Mouse (Mus musculus): Measurements from ENCODE around the gene Dmd. TPM values are rescaled to one million over a fixed set of nuclear protein-coding genes. Genes with fewer than 3 reads are reported as not detected.
A peak's percentile ranks its signal among the peaks of the same experiment; 100 is the strongest.

Dmd gene
- polyA plus RNA-seq, 1 experiment from 2014 or later: 28.6 TPM

DNA sequence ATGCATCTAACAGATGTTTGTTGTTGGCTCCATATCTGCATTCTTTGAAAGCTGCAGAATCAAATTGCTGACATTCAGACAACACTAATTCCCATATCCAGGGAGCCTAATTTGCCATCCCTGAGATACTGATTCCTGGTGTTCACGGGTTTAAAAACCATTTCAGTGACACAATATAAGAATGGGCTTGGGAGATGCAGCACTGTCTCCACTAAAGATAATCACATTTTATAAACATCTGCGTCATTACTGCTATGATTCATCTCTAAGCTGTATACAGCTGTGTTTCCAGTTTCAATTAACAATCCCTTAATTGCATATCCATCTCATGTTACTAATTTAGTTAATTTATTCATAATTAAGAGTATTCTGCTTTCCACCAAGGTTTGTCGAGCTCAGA is 1929.5 kb downstream of the Dmd start:
- Histone ChIP-seq H3K36me3 (no peaks in the 10 kb centered on the region), H3K4me3 (replicated peaks) (no peak overlapping the region), H3K9ac (no peak overlapping the region), H3K9me3 (no peaks in the 10 kb centered on the region), H3K4me2 (no peak overlapping the region), H3K27me3 (replicated peaks) (no peaks in the 10 kb centered on the region), H3K27ac (no peak overlapping the region), H3K4me1 (no peaks in the 10 kb centered on the region)
- ATAC-seq (ENCODE audit: insufficient read depth, low FRiP score, low read depth): no peak
- 55% methylated on average over 3 of the region's 3 CpGs for WGBS

DNA sequence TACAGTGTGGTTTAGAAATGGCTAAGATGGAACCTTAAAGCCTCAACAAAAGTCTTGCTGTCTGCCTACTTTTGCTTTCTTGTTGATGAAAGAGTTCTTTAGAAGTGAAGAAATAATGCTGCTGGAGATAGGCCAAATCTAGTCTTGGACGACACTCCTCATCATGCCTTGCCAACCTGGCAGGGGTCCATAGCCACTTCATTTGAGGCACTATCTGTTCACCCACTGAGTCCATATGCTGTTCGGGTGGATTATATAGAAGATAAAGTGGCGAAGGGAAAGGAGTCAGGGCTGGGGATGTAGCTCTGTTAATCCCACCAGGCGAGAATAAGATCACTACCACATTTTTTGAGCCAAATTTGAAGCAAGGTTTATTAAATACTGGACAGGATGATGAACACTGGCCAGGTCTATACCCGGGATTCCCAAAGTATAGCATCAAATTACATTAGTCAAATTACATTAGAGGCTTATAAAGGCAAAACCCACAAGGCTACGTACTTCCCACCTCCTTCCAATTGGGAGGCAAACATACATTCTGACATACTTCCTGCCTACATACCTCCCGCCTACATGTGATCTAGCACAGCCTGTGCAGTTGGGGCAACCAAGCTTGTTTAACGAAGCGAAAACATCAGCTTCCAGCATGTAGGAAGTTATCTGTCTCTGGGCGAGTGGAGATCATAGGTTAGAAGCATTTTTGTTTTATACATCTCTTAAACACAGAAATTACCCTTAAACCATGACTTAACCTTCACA is 1984.2 kb downstream of the Dmd start:
- Histone ChIP-seq H3K9ac (no peak overlapping the region), H3K4me3 (replicated peaks) (no peak overlapping the region), H3K27ac (no peak overlapping the region), H3K4me1 (no peaks in the 10 kb centered on the region), H3K36me3 (no peaks in the 10 kb centered on the region), H3K9me3 (no peaks in the 10 kb centered on the region), H3K27me3 (replicated peaks) (no peaks in the 10 kb centered on the region), H3K4me2 (no peak overlapping the region)
- ATAC-seq (ENCODE audit: insufficient read depth, low FRiP score, low read depth): no peak
- 76% methylated on average over 10 of the region's 10 CpGs for WGBS

GRCm38 (mm10) chrX:84960557-84960956 is 2011.9 kb downstream of the Dmd start:
- H3K4me3 ChIP-seq (replicated peaks): no peak overlapping the region
- H3K27ac ChIP-seq: no peak overlapping the region
- H3K4me1 ChIP-seq: no peaks in the 10 kb centered on the region
- no peaks in the 10 kb centered on the region for H3K27me3 ChIP-seq (replicated peaks)
- no peak overlapping the region for H3K4me2 ChIP-seq
- WGBS: 41% methylated on average over 5 of the region's 5 CpGs
- H3K9me3 ChIP-seq: no peaks in the 10 kb centered on the region
- no peak overlapping the region for H3K9ac ChIP-seq
- no peaks in the 10 kb centered on the region for H3K36me3 ChIP-seq
- no peak for ATAC-seq (ENCODE audit: insufficient read depth, low FRiP score, low read depth)

GRCm38 (mm10) chrX:84960972-84961371 is 2012.3 kb downstream of the Dmd start:
- Histone ChIP-seq H3K27ac (no peak overlapping the region), H3K27me3 (replicated peaks) (no peaks in the 10 kb centered on the region), H3K4me1 (no peaks in the 10 kb centered on the region), H3K4me2 (no peak overlapping the region), H3K4me3 (replicated peaks) (no peak overlapping the region), H3K9me3 (no peaks in the 10 kb centered on the region), H3K36me3 (no peaks in the 10 kb centered on the region), H3K9ac (no peak overlapping the region)
- WGBS: 39% methylated on average over 6 of the region's 6 CpGs
- ATAC-seq (ENCODE audit: insufficient read depth, low FRiP score, low read depth): no peak; the same call in 1 of the 2 replicates

- Histone ChIP-seq H3K9ac (no peak overlapping the region), H3K4me3 (replicated peaks) (no peak overlapping the region), H3K27me3 (replicated peaks) (no peaks in the 10 kb centered on the region), H3K36me3 (no peaks in the 10 kb centered on the region), H3K9me3 (no peaks in the 10 kb centered on the region), H3K27ac (no peak overlapping the region), H3K4me2 (no peak overlapping the region), H3K4me1 (no peaks in the 10 kb centered on the region)
- ATAC-seq (ENCODE audit: insufficient read depth, low FRiP score, low read depth): no peak
Observed at GRCm38 (mm10) chrX:85008304-85008703, 2059.6 kb downstream of the Dmd start.

DNA sequence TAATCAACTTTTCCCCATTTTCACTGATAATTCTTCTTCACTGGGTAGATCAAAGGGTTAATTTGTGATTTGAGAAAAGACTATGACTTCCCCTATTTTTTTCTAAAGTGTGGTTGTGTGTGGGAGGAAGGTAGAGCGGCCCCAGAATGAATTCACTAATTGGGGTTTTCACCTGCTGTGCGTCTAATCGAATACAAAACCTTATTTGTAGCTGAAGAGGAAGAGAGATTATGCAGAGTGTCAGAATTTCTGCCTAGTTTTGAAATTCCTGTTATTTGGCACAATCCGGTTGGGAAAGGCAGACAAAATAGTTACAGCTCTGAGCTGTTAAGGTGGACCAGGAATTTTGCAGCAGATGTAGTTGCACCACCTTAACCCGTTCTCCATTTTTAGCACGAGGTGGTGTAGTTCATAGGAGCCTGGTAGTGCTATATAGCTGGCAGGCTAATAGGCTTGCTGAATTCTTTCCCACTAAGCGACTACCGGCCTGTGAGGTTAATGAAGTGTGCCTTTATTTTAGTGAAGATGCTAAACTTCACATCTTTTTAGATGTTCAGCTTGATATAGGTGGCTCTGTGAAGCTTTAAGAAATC is 2092.9 kb downstream of the Dmd start:
- no peak for ATAC-seq (ENCODE audit: insufficient read depth, low FRiP score, low read depth)
- no peak overlapping the region for H3K27ac ChIP-seq
- H3K4me3 ChIP-seq (replicated peaks): no peak overlapping the region
- H3K4me1 ChIP-seq: no peaks in the 10 kb centered on the region
- no peak overlapping the region for H3K9ac ChIP-seq
- no peaks in the 10 kb centered on the region for H3K9me3 ChIP-seq
- 65% methylated on average over 8 of the region's 8 CpGs for WGBS
- H3K36me3 ChIP-seq: no peaks in the 10 kb centered on the region
- H3K27me3 ChIP-seq (replicated peaks): no peaks in the 10 kb centered on the region
- H3K4me2 ChIP-seq: no peak overlapping the region

DNA sequence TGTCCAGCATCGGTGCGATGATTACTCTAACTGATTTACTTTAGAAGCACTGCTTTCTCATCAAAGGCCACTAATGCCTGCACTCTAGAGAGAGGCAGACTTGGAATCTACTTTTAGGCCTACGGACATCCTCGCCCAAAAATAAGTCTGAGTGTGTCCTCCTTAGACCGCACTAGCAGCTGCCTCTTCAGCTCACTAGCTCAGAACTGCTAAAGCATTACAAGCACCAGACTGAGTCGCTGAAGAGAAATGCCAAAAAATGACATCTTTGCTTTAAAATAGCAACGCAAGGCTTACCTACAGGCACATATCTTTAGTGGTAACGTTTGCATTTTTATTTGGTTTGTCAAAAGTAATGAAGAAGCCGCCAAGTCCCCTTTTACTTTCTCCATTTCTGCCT is 2098.0 kb downstream of the Dmd start:
- Histone ChIP-seq H3K4me1 (no peaks in the 10 kb centered on the region), H3K4me2 (no peak overlapping the region), H3K36me3 (no peaks in the 10 kb centered on the region), H3K27me3 (replicated peaks) (no peaks in the 10 kb centered on the region), H3K27ac (no peak overlapping the region), H3K4me3 (replicated peaks) (no peak overlapping the region), H3K9me3 (no peaks in the 10 kb centered on the region), H3K9ac (no peak overlapping the region)
- no peak for ATAC-seq (ENCODE audit: insufficient read depth, low FRiP score, low read depth)
- WGBS: 78% methylated on average over 9 of the region's 9 CpGs

- H3K27ac ChIP-seq: peak overlapping the region; percentile 63; the same call in 1 of the 2 replicates
- peak overlapping the region; percentile 55 for H3K4me2 ChIP-seq
- H3K27me3 ChIP-seq (replicated peaks): no peaks in the 10 kb centered on the region
- 22% methylated on average over 45 of the region's 47 CpGs for WGBS
- H3K9ac ChIP-seq: 0 out of 2 replicates have a peak overlapping the region, but pooled peaks have one; percentile 16
- no peaks in the 10 kb centered on the region for H3K4me1 ChIP-seq
- peak; percentile 95 for ATAC-seq (ENCODE audit: insufficient read depth, low FRiP score, low read depth)
- peak overlapping the region; percentile 56 for H3K4me3 ChIP-seq (replicated peaks)
- H3K9me3 ChIP-seq: no peaks in the 10 kb centered on the region
- H3K36me3 ChIP-seq: no peaks in the 10 kb centered on the region
Observed at GRCm38 (mm10) chrX:85048141-85049110, 2099.8 kb downstream of the Dmd start.

GRCm38 (mm10) chrX:85049593-85049992 is 2100.9 kb downstream of the Dmd start:
- Histone ChIP-seq H3K9ac (no peak overlapping the region), H3K27me3 (replicated peaks) (no peaks in the 10 kb centered on the region), H3K4me1 (no peaks in the 10 kb centered on the region), H3K4me3 (replicated peaks) (peak overlapping the region; percentile 56; the same call in 1 of the 2 replicates), H3K4me2 (peak overlapping the region; percentile 55; the same call in 1 of the 2 replicates), H3K27ac (no peak overlapping the region), H3K36me3 (no peaks in the 10 kb centered on the region), H3K9me3 (no peaks in the 10 kb centered on the region)
- ATAC-seq (ENCODE audit: insufficient read depth, low FRiP score, low read depth): no peak
- 47% methylated on average over 3 of the region's 3 CpGs for WGBS

GRCm38 (mm10) chrX:85073602-85074001 is 2124.9 kb downstream of the Dmd start:
- no peaks in the 10 kb centered on the region for H3K36me3 ChIP-seq
- no peak overlapping the region for H3K9ac ChIP-seq
- ATAC-seq (ENCODE audit: insufficient read depth, low FRiP score, low read depth): no peak
- no peaks in the 10 kb centered on the region for H3K27me3 ChIP-seq (replicated peaks)
- no peak overlapping the region for H3K27ac ChIP-seq
- H3K4me3 ChIP-seq (replicated peaks): no peak overlapping the region
- H3K9me3 ChIP-seq: no peaks in the 10 kb centered on the region
- WGBS: 50% methylated on average over 4 of the region's 4 CpGs
- no peak overlapping the region for H3K4me2 ChIP-seq
- no peaks in the 10 kb centered on the region for H3K4me1 ChIP-seq

- H3K36me3 ChIP-seq: no peaks in the 10 kb centered on the region
- 76% methylated on average over 1 of the region's 1 CpGs for WGBS
- H3K9ac ChIP-seq: no peak overlapping the region
- no peak overlapping the region for H3K27ac ChIP-seq
- H3K4me3 ChIP-seq (replicated peaks): no peak overlapping the region
- no peaks in the 10 kb centered on the region for H3K27me3 ChIP-seq (replicated peaks)
- ATAC-seq (ENCODE audit: insufficient read depth, low FRiP score, low read depth): no peak; the same call in 1 of the 2 replicates
- no peaks in the 10 kb centered on the region for H3K4me1 ChIP-seq
- no peak overlapping the region for H3K4me2 ChIP-seq
- no peaks in the 10 kb centered on the region for H3K9me3 ChIP-seq
Observed at GRCm38 (mm10) chrX:85076845-85077244, 2128.2 kb downstream of the Dmd start.

DNA sequence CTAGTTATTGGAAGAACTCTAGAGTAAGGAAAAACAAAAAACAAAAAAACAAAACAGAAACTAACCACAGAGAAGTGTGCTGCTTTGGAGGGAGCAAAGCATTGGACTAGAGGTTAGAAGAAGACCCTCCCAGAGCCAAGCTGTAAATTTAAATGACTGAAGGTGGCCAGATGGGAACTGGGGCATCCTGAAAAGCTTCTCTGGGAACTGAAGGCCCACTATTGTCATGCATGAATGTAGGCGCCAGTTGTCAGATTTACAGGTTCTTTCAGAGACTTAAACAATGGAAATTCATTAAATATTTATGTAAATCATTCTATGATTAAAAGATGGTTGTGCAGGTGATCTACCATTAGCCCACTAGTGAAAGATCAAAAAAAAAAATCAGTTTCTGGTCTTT is 2128.9 kb downstream of the Dmd start:
- no peak overlapping the region for H3K4me2 ChIP-seq
- no peak for ATAC-seq (ENCODE audit: insufficient read depth, low FRiP score, low read depth)
- no peaks in the 10 kb centered on the region for H3K9me3 ChIP-seq
- no peak overlapping the region for H3K27ac ChIP-seq
- no peaks in the 10 kb centered on the region for H3K27me3 ChIP-seq (replicated peaks)
- H3K4me1 ChIP-seq: no peaks in the 10 kb centered on the region
- H3K36me3 ChIP-seq: no peaks in the 10 kb centered on the region
- 85% methylated on average over 1 of the region's 1 CpGs for WGBS
- no peak overlapping the region for H3K4me3 ChIP-seq (replicated peaks)
- H3K9ac ChIP-seq: no peak overlapping the region

Measured in stomach, embryonic 15.5 days (tissue).